Mouse (Mus musculus) granulocyte monocyte progenitor cell, adult 5-6 weeks (primary cell): ENCODE measurements at regions not wholly inside any gene's neighbourhood (a gene's known extent, or its start where the extent isn't known, plus 50 kb on each side); places are given as distances from the start of the nearest gene placed in this dataset.

Experiments
- ATAC-seq: replicated peaks from 2 replicates; pipeline ENCODE4 v1.8.0; 2016; ENCODE audit warnings: mild to moderate bottlenecking, moderate TSS enrichment, inconsistent platforms; ENCODE audit not compliant: poor library complexity, severe bottlenecking

- ATAC-seq: peak; percentile 48; the same call in 1 of the 2 replicates
Measured at GRCm38 (mm10) chr3:104297112-104297511, 76.9 kb upstream of the Magi3 start.

- peak; percentile 84 for ATAC-seq
Measured at GRCm38 (mm10) chr3:104295856-104296255, 75.7 kb upstream of the Magi3 start.

- ATAC-seq: no peak
Measured at GRCm38 (mm10) chr3:104295015-104295719, 75.0 kb upstream of the Magi3 start.

- ATAC-seq: no peak
Measured at GRCm38 (mm10) chr3:104293869-104294268, 73.7 kb upstream of the Magi3 start.

GRCm38 (mm10) chr3:104288970-104289680 lies 69.0 kb upstream of the Magi3 start:
- ATAC-seq: no peak

GRCm38 (mm10) chr3:104287900-104288299 lies 67.7 kb upstream of the Magi3 start:
- ATAC-seq: no peak

- ATAC-seq: peak; percentile 82
Measured at GRCm38 (mm10) chr3:104284961-104285360, 64.8 kb upstream of the Magi3 start.

GRCm38 (mm10) chr3:104283855-104284254 lies 63.7 kb upstream of the Magi3 start:
- ATAC-seq: no peak

GRCm38 (mm10) chr3:104279505-104279904 lies 59.3 kb upstream of the Magi3 start:
- ATAC-seq: peak; percentile 85

- no peak for ATAC-seq
Measured at GRCm38 (mm10) chr3:104274718-104275302, 54.6 kb upstream of the Magi3 start.

- peak; percentile 85 for ATAC-seq
Measured at GRCm38 (mm10) chr3:104274084-104274483, 53.9 kb upstream of the Magi3 start.
